Mouse (Mus musculus) lung, adult 2 months (tissue): ENCODE results near the gene Ino80.

Experiments used
- CTCF ChIP-seq: fragments of 200-500 bp; IDR thresholded peaks from 2 replicates; pipeline ENCODE4 v1.5.1; 2011; ENCODE audit warnings: mild to moderate bottlenecking, low read length, control low read depth; ENCODE audit not compliant: insufficient read depth
- POLR2A ChIP-seq: fragments of 200-500 bp; IDR thresholded peaks from 2 replicates; pipeline ENCODE4 v1.6.1; 2011; ENCODE audit warnings: low read depth, mild to moderate bottlenecking, control low read depth, low read length, borderline replicate concordance; ENCODE audit errors: extremely low read depth

DNA sequence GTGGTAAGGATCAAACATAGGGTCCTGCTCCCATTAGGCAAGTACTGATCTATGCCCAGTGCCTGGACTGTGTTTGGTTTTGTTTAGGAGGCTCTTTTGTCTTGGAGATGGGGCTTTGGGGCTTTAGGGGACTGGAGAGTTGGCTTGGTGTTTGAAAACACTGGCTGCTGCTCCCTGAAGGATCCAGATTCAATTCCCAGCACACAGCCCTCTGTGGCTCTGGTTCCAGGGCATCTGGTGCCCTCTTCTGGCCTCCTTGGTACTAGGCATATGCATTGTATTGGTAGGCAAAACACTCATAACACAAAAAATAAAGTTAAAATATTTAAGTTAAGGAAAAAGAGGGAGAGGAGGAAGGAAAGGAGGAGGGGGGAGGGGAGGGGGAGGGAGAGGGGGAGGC is 29.6 kb upstream of the Ino80 start:
- TF ChIP-seq POLR2A, result no peak
- no peak for TF ChIP-seq CTCF
